In genomic region chr6:143307327-143307726, GRCm38 (mm10) we compare ENCODE assay signal across 10 mouse cellular contexts.
DNase-seq lines count a peak whose midpoint lies in the region; ATAC-seq and TF ChIP-seq lines count a peak whose summit lies in the region.
"Had no signal": no experiment of that assay in that cellular context is flagged by ENCODE, and none has a peak within 500 bp of the region (broad histone marks: within the 10 kb centered on the region; RNA-seq: fewer than 3 reads in every experiment).

No protein-coding gene starts in this region.

- no peaks in the 10 kb centered on the region for H3K27me3 ChIP-seq in intestine, embryonic 16.5 days (replicated peaks; ENCODE audit: control insufficient read depth, insufficient read depth, low read length)
- H3K27me3 ChIP-seq in intestine, postnatal 0 days (replicated peaks; ENCODE audit: control insufficient read depth, insufficient read depth, low read length), result no peaks in the 10 kb centered on the region
- no peaks in the 10 kb centered on the region for H3K27me3 ChIP-seq in liver, postnatal 0 days (ENCODE audit: insufficient read depth, low read length)
- H3K27me3 ChIP-seq in midbrain, embryonic 15.5 days (replicated peaks), result no peaks in the 10 kb centered on the region
- H3K27me3 ChIP-seq: heart, embryonic 15.5 days had no signal

- peak; percentile 62; the same call in 1 of the 2 replicates for TF ChIP-seq EP300 in liver, postnatal 0 days (IDR thresholded peaks at IDR 0.05; ENCODE audit: low read depth)

- no peak overlapping the region for H3K9ac ChIP-seq in intestine, embryonic 16.5 days (ENCODE audit: low read depth, low read length)
- no peak overlapping the region for H3K9ac ChIP-seq in intestine, postnatal 0 days (ENCODE audit: low read depth, low read length)
- H3K9ac ChIP-seq in liver, postnatal 0 days (replicated peaks), result no peak overlapping the region
- no peak overlapping the region for H3K9ac ChIP-seq in midbrain, embryonic 15.5 days
- H3K9ac ChIP-seq: embryonic facial prominence, embryonic 13.5 days; heart, embryonic 15.5 days had no signal

- no peak overlapping the region for H3K4me2 ChIP-seq in intestine, embryonic 16.5 days (ENCODE audit: low read depth, low read length)
- no peak overlapping the region for H3K4me2 ChIP-seq in intestine, postnatal 0 days (replicated peaks; ENCODE audit: low read depth)
- H3K4me2 ChIP-seq in liver, postnatal 0 days (ENCODE audit: low read depth, low read length), result no peak overlapping the region
- H3K4me2 ChIP-seq in midbrain, embryonic 15.5 days, result no peak overlapping the region
- H3K4me2 ChIP-seq: embryonic facial prominence, embryonic 13.5 days; heart, embryonic 15.5 days had no signal

- 68% methylated on average over 6 of the region's 6 CpGs for WGBS in intestine, embryonic 16.5 days
- 63% methylated on average over 6 of the region's 6 CpGs for WGBS in intestine, postnatal 0 days
- WGBS in liver, postnatal 0 days (ENCODE audit: insufficient replicate concordance), result 60% methylated on average over 6 of the region's 6 CpGs
- 78% methylated on average over 6 of the region's 6 CpGs for WGBS in midbrain, embryonic 15.5 days

- no peak for TF ChIP-seq CTCF in intestine, postnatal 0 days (IDR thresholded peaks at IDR 0.05; ENCODE audit: low read depth)
- TF ChIP-seq CTCF in liver, postnatal 0 days (IDR thresholded peaks at IDR 0.05; ENCODE audit: low read depth), result no peak

- DNase-seq in heart, postnatal 4 days, result peak; percentile 44
- DNase-seq in liver, postnatal 0 days, result peak; percentile 75
- DNase-seq in testis, postnatal 14 days (ENCODE audit: low spot score), result peak; percentile 24
- no peak for DNase-seq in cerebellum, postnatal 25 days

- H3K36me3 ChIP-seq in intestine, embryonic 16.5 days (ENCODE audit: control insufficient read depth, insufficient read depth, low read length), result no peaks in the 10 kb centered on the region
- H3K36me3 ChIP-seq in intestine, postnatal 0 days (ENCODE audit: control insufficient read depth, insufficient read depth), result no peaks in the 10 kb centered on the region
- no peaks in the 10 kb centered on the region for H3K36me3 ChIP-seq in liver, postnatal 0 days (replicated peaks; ENCODE audit: insufficient read depth, low read length)
- no peaks in the 10 kb centered on the region for H3K36me3 ChIP-seq in midbrain, embryonic 15.5 days (replicated peaks)
- H3K36me3 ChIP-seq: embryonic facial prominence, embryonic 13.5 days; heart, embryonic 15.5 days had no signal

- 0 out of 2 replicates have a peak, but pooled peaks have one; percentile 44 for ATAC-seq in intestine, embryonic 16.5 days
- no peak for ATAC-seq in intestine, postnatal 0 days
- ATAC-seq in liver, postnatal 0 days, result peak; percentile 86
- ATAC-seq in midbrain, embryonic 15.5 days (replicated peaks), result no peak
- ATAC-seq in cerebellum, adult (ENCODE audit: insufficient number of reproducible peaks, low FRiP score, low TSS enrichment), result no peak

- H3K4me1 ChIP-seq in intestine, embryonic 16.5 days (ENCODE audit: control insufficient read depth, insufficient read depth, low read length), result no peaks in the 10 kb centered on the region
- H3K4me1 ChIP-seq in intestine, postnatal 0 days (replicated peaks; ENCODE audit: control insufficient read depth, insufficient read depth, low read length), result no peaks in the 10 kb centered on the region
- H3K4me1 ChIP-seq in liver, postnatal 0 days (ENCODE audit: insufficient read depth), result no peaks in the 10 kb centered on the region
- H3K4me1 ChIP-seq in midbrain, embryonic 15.5 days, result no peaks in the 10 kb centered on the region
- H3K4me1 ChIP-seq: embryonic facial prominence, embryonic 13.5 days; heart, embryonic 15.5 days had no signal

- no peak overlapping the region for H3K27ac ChIP-seq in intestine, embryonic 16.5 days (ENCODE audit: low read length)
- no peak overlapping the region for H3K27ac ChIP-seq in intestine, postnatal 0 days (ENCODE audit: low read depth, low read length)
- H3K27ac ChIP-seq in liver, postnatal 0 days (ENCODE audit: low read depth), result no peak overlapping the region; the same call in 1 of the 2 replicates
- H3K27ac ChIP-seq in midbrain, embryonic 15.5 days, result no peak overlapping the region
- H3K27ac ChIP-seq: embryonic facial prominence, embryonic 13.5 days; heart, embryonic 15.5 days had no signal

- no peaks in the 10 kb centered on the region for H3K9me3 ChIP-seq in intestine, embryonic 16.5 days (ENCODE audit: control insufficient read depth, low read length)
- H3K9me3 ChIP-seq in intestine, postnatal 0 days (ENCODE audit: control insufficient read depth), result no peaks in the 10 kb centered on the region
- H3K9me3 ChIP-seq in liver, postnatal 0 days (ENCODE audit: low read length), result no peaks in the 10 kb centered on the region
- H3K9me3 ChIP-seq in midbrain, embryonic 15.5 days, result no peaks in the 10 kb centered on the region
- H3K9me3 ChIP-seq: embryonic facial prominence, embryonic 13.5 days; heart, embryonic 15.5 days had no signal

- no peak overlapping the region for H3K4me3 ChIP-seq in intestine, embryonic 16.5 days (ENCODE audit: low read length)
- no peak overlapping the region for H3K4me3 ChIP-seq in intestine, postnatal 0 days (ENCODE audit: low read depth, low read length)
- H3K4me3 ChIP-seq in liver, postnatal 0 days (ENCODE audit: low read depth, low read length), result no peak overlapping the region
- no peak overlapping the region for H3K4me3 ChIP-seq in midbrain, embryonic 15.5 days
- H3K4me3 ChIP-seq: embryonic facial prominence, embryonic 13.5 days; heart, embryonic 15.5 days had no signal

Comparison
In these comparisons a context has a peak if more than half of its experiments do, and no peak if none do; other contexts are left out.
1. ATAC-seq: peak in intestine, embryonic 16.5 days (single experiment) and liver, postnatal 0 days (single experiment); none in intestine, postnatal 0 days (single experiment), midbrain, embryonic 15.5 days (single experiment) and cerebellum, adult (single experiment).
2. DNase-seq: peak in heart, postnatal 4 days (single experiment), liver, postnatal 0 days (single experiment) and testis, postnatal 14 days (single experiment); none in cerebellum, postnatal 25 days (0 of 2).